Mouse (Mus musculus): ENCODE data around the gene Calb2.

Gene Calb2

GRCm38 (mm10) chr8:110168046-110168445 lies at the start of gene Calb2:
Gene Calb2, minus strand, starts transcription at chr8:110168210.
- no peak for DNase-seq (ENCODE audit: low spot score in 2 of 2)

- peak; percentile 99 for DNase-seq (ENCODE audit: low spot score in 2 of 2)
Measured at GRCm38 (mm10) chr8:110217681-110218131, 49.7 kb upstream of the Calb2 start.

- DNase-seq (ENCODE audit: low spot score in 2 of 2) = no peak
Measured at GRCm38 (mm10) chr8:110217198-110217597, 49.2 kb upstream of the Calb2 start.

GRCm38 (mm10) chr8:110216253-110216652 lies 48.2 kb upstream of the Calb2 start:
- no peak for DNase-seq (ENCODE audit: low spot score in 2 of 2)

GRCm38 (mm10) chr8:110215365-110215764 lies 47.4 kb upstream of the Calb2 start, which contains the start of gene Cmtr2:
Gene Cmtr2, plus strand, starts transcription at chr8:110215665.
- DNase-seq (ENCODE audit: low spot score in 2 of 2) = no peak

GRCm38 (mm10) chr8:110201806-110202205 lies 33.8 kb upstream of the Calb2 start:
- no peak for DNase-seq (ENCODE audit: low spot score in 2 of 2)

- DNase-seq (ENCODE audit: low spot score in 2 of 2) = no peak
Measured at GRCm38 (mm10) chr8:110196678-110197077, 28.7 kb upstream of the Calb2 start.

GRCm38 (mm10) chr8:110188961-110189750 lies 21.1 kb upstream of the Calb2 start:
- no peak for DNase-seq (ENCODE audit: low spot score in 2 of 2)

- DNase-seq (ENCODE audit: low spot score in 2 of 2) = no peak
Measured at GRCm38 (mm10) chr8:110185538-110185937, 17.5 kb upstream of the Calb2 start.

GRCm38 (mm10) chr8:110183748-110184147 lies 15.7 kb upstream of the Calb2 start:
- no peak for DNase-seq (ENCODE audit: low spot score in 2 of 2)

GRCm38 (mm10) chr8:110182735-110183367 lies 14.8 kb upstream of the Calb2 start:
- no peak for DNase-seq (ENCODE audit: low spot score in 2 of 2)

- peak in 1 of 2 experiments; percentile 12 for DNase-seq (ENCODE audit: low spot score in 2 of 2)
Measured at GRCm38 (mm10) chr8:110177359-110178155, 9.5 kb upstream of the Calb2 start.

GRCm38 (mm10) chr8:110174826-110175225 lies 6.8 kb upstream of the Calb2 start:
- DNase-seq (ENCODE audit: low spot score in 2 of 2) = no peak

- no peak for DNase-seq (ENCODE audit: low spot score in 2 of 2)
Measured at GRCm38 (mm10) chr8:110172161-110172560, 4.2 kb upstream of the Calb2 start.

- DNase-seq (ENCODE audit: low spot score in 2 of 2) = no peak
Measured at GRCm38 (mm10) chr8:110166270-110166669, 1.7 kb downstream of the Calb2 start.

- no peak for DNase-seq (ENCODE audit: low spot score in 2 of 2)
Measured at GRCm38 (mm10) chr8:110162007-110162406, 6.0 kb downstream of the Calb2 start.

- DNase-seq (ENCODE audit: low spot score in 2 of 2) = no peak
Measured at GRCm38 (mm10) chr8:110152951-110153350, 15.1 kb downstream of the Calb2 start.

GRCm38 (mm10) chr8:110145538-110145937 lies 22.5 kb downstream of the Calb2 start:
- DNase-seq (ENCODE audit: low spot score in 2 of 2) = peak in 1 of 2 experiments; percentile 10

- DNase-seq (ENCODE audit: low spot score in 2 of 2) = no peak
Measured at GRCm38 (mm10) chr8:110140770-110141169, 27.2 kb downstream of the Calb2 start.

GRCm38 (mm10) chr8:110140156-110140555 lies 27.9 kb downstream of the Calb2 start:
- DNase-seq (ENCODE audit: low spot score in 2 of 2) = no peak

- DNase-seq (ENCODE audit: low spot score in 2 of 2) = no peak
Measured at GRCm38 (mm10) chr8:110135515-110135914, 32.5 kb downstream of the Calb2 start.

- no peak for DNase-seq (ENCODE audit: low spot score in 2 of 2)
Measured at GRCm38 (mm10) chr8:110134236-110134635, 33.8 kb downstream of the Calb2 start.
